Mouse (Mus musculus) retina, adult 2 months (tissue): ENCODE data around the gene Vmn2r93.

Experiments used
- DNase-seq: peaks from one replicate; pipeline ENCODE4 v3.0.0-alpha.2; 2012; ENCODE audit warnings: low read depth, low spot score

The Vmn2r93 gene

GRCm38 (mm10) chr17:18297799-18298198, at the start of gene Vmn2r93:
Vmn2r93 (plus strand) TSS chr17:18298099.
- DNase-seq, result no peak

- DNase-seq, result no peak
These were observed 20.2 kb upstream of the Vmn2r93 start, which contains the start of gene Vmn2r94 for GRCm38 (mm10) chr17:18277656-18278055. Vmn2r94 (minus strand) TSS chr17:18277756.

GRCm38 (mm10) chr17:18323031-18323430, 25.1 kb downstream of the Vmn2r93 start:
- DNase-seq, result no peak

- no peak for DNase-seq
These were observed 62.1 kb downstream of the Vmn2r93 start for GRCm38 (mm10) chr17:18360007-18360406.

- no peak for DNase-seq
These were observed 62.7 kb downstream of the Vmn2r93 start for GRCm38 (mm10) chr17:18360602-18361001.
